Mouse (Mus musculus): ENCODE data around the gene Cdsn. TPM values are rescaled to one million over a fixed set of nuclear protein-coding genes. Genes with fewer than 3 reads are reported as not detected.

The Cdsn gene
- total and polyA plus RNA-seq, 2 experiments from 2014 or later: 0.29 TPM; not detected in 1

DNA sequence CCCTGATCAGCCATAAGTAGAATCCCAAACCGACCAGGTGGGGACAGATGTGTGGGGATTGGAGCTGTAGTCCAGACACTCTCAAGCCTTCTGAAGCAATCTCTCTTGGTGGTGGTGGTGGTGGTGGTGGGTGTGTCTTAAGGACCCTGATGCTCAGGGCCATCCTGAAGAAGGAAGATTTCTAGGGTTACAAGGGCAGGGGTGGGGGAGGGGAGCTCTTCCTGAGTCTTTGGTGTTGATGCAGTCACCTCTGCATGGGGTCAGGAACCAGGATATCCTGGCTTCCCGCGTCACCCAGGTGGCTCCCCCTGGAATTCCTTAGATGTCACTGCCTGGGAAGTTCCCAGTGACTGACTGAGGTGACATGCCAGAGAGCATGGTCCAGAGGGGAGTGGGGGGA lies 19.6 kb upstream of the Cdsn start:
- no peak for DNase-seq (ENCODE audit: low spot score)
- peaks cover 5% of the 10 kb centered on the region for H3K4me1 ChIP-seq (ENCODE audit: insufficient read depth, low read length)
- no peaks in the 10 kb centered on the region for H3K9me3 ChIP-seq (ENCODE audit: low read length)
- H3K36me3 ChIP-seq (ENCODE audit: insufficient read depth, low read length): no peaks in the 10 kb centered on the region
- no peak for TF ChIP-seq CTCF (IDR thresholded peaks at IDR 0.05; ENCODE audit: low read depth)
- H3K4me2 ChIP-seq (ENCODE audit: low read depth, low read length): no peak overlapping the region
- ATAC-seq: no peak
- no peak overlapping the region for H3K4me3 ChIP-seq (ENCODE audit: low read length)
- no peak overlapping the region for H3K9ac ChIP-seq (replicated peaks; ENCODE audit: low read length)
- no peak overlapping the region for H3K27ac ChIP-seq
- WGBS: 11% methylated on average over 3 of the region's 3 CpGs
- no peaks in the 10 kb centered on the region for H3K27me3 ChIP-seq (ENCODE audit: insufficient read depth, low read length)

DNA sequence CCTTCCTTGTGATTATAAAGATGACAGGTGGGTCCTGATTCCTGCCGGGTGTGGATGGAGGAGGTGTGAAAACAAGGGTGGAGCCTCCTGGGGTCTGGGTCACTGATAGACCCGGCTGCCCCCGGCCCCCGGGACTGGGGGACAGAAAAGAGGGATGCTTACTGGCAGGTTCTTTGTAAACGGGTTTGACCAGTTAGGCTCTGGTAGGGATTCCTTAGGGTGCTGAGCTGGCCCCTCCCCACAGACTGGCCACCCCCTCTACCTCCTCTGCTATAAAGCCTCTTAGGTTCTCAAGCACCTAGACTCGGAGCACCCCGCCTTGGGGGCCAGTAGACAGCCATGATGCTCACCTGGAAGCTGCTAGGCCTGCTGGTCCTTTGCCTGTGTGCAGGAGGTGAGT lies 19.0 kb upstream of the Cdsn start, which contains the start of gene Psors1c2:
TSS of gene Psors1c2 (plus strand) at position 301 of the 400 bp plus-strand sequence.
- Histone ChIP-seq H3K27ac (no peak within 1 kb of the TSS), H3K36me3 (ENCODE audit: insufficient read depth, low read length) (no peaks in the 10 kb centered on the region), H3K4me2 (ENCODE audit: low read depth, low read length) (no peak within 1 kb of the TSS), H3K4me3 (ENCODE audit: low read length) (no peak within 1 kb of the TSS), H3K9ac (replicated peaks; ENCODE audit: low read length) (no peak within 1 kb of the TSS), H3K9me3 (ENCODE audit: low read length) (no peaks in the 10 kb centered on the region), H3K27me3 (ENCODE audit: insufficient read depth, low read length) (no peaks in the 10 kb centered on the region), H3K4me1 (ENCODE audit: insufficient read depth, low read length) (peaks cover 5% of the 10 kb centered on the region)
- no peak for ATAC-seq
- no peak for TF ChIP-seq CTCF (IDR thresholded peaks at IDR 0.05; ENCODE audit: low read depth)
- DNase-seq (ENCODE audit: low spot score): no peak
- WGBS: 47% methylated on average over 7 of the region's 7 CpGs

DNA sequence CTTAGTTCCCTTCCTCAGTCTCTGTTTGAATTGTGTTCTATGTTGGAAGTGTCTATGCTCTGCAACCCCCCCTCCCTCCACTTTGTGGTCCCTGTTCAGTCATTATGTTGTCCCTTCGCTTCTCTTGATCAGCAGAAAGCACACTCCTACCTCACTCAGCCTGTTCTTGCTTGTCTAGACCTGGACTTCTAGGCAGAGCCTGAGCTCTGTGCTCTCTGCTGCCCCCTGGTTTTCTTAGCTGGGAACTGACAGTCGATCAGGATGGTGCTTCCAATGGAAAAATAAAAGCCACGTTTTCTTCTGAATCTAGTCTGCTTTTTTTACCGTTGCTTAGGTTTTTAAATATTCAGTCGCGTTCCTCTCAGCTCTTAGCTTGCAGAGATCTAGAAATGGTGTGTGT lies 17.6 kb upstream of the Cdsn start:
- H3K27ac ChIP-seq: no peak overlapping the region
- H3K27me3 ChIP-seq (ENCODE audit: insufficient read depth, low read length): no peaks in the 10 kb centered on the region
- 14% methylated on average over 6 of the region's 6 CpGs for WGBS
- H3K9me3 ChIP-seq (ENCODE audit: low read length): no peaks in the 10 kb centered on the region
- peaks cover 5% of the 10 kb centered on the region for H3K4me1 ChIP-seq (ENCODE audit: insufficient read depth, low read length)
- H3K36me3 ChIP-seq (ENCODE audit: insufficient read depth, low read length): no peaks in the 10 kb centered on the region
- no peak overlapping the region for H3K4me2 ChIP-seq (ENCODE audit: low read depth, low read length)
- H3K4me3 ChIP-seq (ENCODE audit: low read length): no peak overlapping the region
- TF ChIP-seq CTCF (IDR thresholded peaks at IDR 0.05; ENCODE audit: low read depth): peak; percentile 98
- ATAC-seq (peak; percentile 83), DNase-seq (ENCODE audit: low spot score) (peak; percentile 91)
- H3K9ac ChIP-seq (replicated peaks; ENCODE audit: low read length): no peak overlapping the region

DNA sequence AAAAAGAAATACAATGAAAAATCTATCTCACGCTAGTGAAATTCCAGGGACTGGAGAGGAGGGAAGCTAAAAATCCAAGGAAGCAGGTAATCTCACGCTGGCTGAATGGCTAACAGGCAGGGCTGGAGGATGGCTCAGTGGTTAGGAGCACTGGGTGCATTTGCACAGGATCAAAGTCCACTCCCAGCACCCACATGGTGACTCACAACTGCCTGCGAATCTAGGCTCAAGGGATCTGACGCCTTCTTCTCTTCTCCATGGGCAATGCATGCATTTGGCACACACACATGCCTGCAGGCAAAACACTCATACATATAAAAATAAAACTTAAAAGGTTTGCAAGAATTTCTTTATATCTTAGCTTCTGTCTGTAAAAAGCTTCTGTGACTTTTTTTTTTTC lies 14.5 kb upstream of the Cdsn start:
- ATAC-seq: no peak
- Histone ChIP-seq H3K9me3 (ENCODE audit: low read length) (no peaks in the 10 kb centered on the region), H3K4me1 (ENCODE audit: insufficient read depth, low read length) (no peaks in the 10 kb centered on the region), H3K27me3 (ENCODE audit: insufficient read depth, low read length) (no peaks in the 10 kb centered on the region), H3K9ac (replicated peaks; ENCODE audit: low read length) (no peak overlapping the region), H3K27ac (no peak overlapping the region), H3K4me3 (ENCODE audit: low read length) (no peak overlapping the region), H3K36me3 (ENCODE audit: insufficient read depth, low read length) (no peaks in the 10 kb centered on the region), H3K4me2 (ENCODE audit: low read depth, low read length) (no peak overlapping the region)
- 85% methylated on average over 4 of the region's 4 CpGs for WGBS
- no peak for DNase-seq (ENCODE audit: low spot score)
- TF ChIP-seq CTCF (IDR thresholded peaks at IDR 0.05; ENCODE audit: low read depth): no peak

DNA sequence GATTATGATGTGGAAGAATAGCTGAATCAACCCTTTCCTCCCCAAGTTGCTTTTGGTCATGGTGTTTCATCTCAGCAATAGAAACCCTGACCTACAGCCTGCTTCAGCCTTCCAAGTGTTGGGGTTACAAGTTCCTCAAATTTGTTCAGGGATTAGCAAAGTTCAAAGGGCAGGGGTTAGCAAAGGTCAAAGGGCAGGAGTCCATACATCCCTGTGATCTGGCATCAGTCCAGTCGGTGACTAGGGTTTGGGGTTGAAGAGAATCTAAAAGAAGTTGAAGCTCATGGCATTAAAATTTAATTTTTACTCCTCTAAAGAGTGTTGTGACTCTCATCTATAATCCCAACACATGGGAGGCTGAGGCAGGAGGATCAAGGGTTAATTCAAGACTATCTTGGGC lies 13.5 kb upstream of the Cdsn start:
- Histone ChIP-seq H3K4me1 (ENCODE audit: insufficient read depth, low read length) (peaks cover 5% of the 10 kb centered on the region; the same call in 1 of the 2 replicates), H3K9ac (replicated peaks; ENCODE audit: low read length) (no peak overlapping the region), H3K4me3 (ENCODE audit: low read length) (no peak overlapping the region), H3K4me2 (ENCODE audit: low read depth, low read length) (no peak overlapping the region), H3K36me3 (ENCODE audit: insufficient read depth, low read length) (no peaks in the 10 kb centered on the region), H3K9me3 (ENCODE audit: low read length) (no peaks in the 10 kb centered on the region), H3K27me3 (ENCODE audit: insufficient read depth, low read length) (no peaks in the 10 kb centered on the region), H3K27ac (no peak overlapping the region)
- no peak for ATAC-seq
- no peak for DNase-seq (ENCODE audit: low spot score)
- whole genome bisulfite sequencing: 86% methylated on average over 1 of the region's 1 CpGs
- TF ChIP-seq CTCF (IDR thresholded peaks at IDR 0.05; ENCODE audit: low read depth): no peak

DNA sequence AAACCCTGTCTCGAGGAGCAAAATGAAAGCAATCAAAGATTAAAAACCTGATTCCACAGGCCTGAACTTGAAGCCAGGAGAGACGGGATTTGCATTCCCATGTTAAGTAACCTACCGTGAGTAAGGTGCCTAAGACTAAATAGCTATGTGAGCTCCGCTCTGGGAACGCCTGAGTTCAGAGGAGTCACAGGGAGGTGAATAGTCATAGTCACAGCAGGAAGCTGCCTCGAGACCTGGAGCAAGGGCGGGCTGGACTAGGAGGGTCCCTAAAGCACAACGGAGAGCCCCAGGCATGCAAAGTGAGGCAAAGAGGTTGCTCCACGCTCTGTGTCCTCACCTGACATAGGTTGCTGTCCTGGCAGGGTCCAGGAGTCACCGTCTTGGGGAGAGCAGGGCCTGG lies 12.4 kb upstream of the Cdsn start:
- no peak overlapping the region for H3K4me3 ChIP-seq (ENCODE audit: low read length)
- 59% methylated on average over 10 of the region's 10 CpGs for WGBS
- DNase-seq (ENCODE audit: low spot score): no peak
- no peaks in the 10 kb centered on the region for H3K27me3 ChIP-seq (ENCODE audit: insufficient read depth, low read length)
- no peak overlapping the region for H3K4me2 ChIP-seq (ENCODE audit: low read depth, low read length)
- no peak overlapping the region for H3K27ac ChIP-seq
- no peak overlapping the region for H3K9ac ChIP-seq (replicated peaks; ENCODE audit: low read length)
- no peak for ATAC-seq
- peaks cover 6% of the 10 kb centered on the region; the same call in 1 of the 2 replicates for H3K4me1 ChIP-seq (ENCODE audit: insufficient read depth, low read length)
- no peaks in the 10 kb centered on the region for H3K9me3 ChIP-seq (ENCODE audit: low read length)
- no peak for TF ChIP-seq CTCF (IDR thresholded peaks at IDR 0.05; ENCODE audit: low read depth)
- no peaks in the 10 kb centered on the region for H3K36me3 ChIP-seq (ENCODE audit: insufficient read depth, low read length)

DNA sequence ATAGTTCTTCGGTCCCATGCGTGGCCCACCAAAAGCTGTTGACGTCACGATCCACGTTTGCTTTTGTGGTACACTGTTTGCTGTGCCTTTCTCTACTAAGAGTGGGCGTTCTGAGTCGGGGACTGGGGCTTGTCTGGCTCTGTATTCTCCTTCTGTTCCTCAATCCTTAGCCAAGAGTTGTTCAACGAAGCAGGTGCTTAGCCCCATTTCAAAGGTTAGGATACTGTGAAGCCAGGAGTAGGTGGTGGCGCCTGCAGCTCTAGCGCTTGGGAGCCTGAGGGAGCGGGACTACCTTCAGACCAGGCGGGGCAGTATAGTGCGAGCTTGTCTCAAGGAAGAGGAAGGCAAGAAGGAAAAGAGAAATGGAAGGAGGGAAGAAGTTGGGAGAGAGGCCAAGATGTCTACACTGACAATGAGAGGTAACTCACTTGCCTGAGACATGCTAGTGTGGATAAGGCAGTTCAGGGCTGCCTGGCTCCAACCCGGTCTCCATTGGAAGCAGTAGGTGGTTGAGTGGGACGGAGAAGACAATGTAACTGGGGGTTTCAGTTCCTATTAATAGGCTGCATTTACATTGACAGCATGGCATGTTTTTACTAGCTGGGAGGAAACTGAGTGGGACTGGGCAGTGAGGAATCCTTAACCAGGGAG lies 9.0 kb upstream of the Cdsn start:
- Histone ChIP-seq H3K4me2 (ENCODE audit: low read depth, low read length) (peak overlapping the region; percentile 10; the same call in 1 of the 2 replicates), H3K9ac (replicated peaks; ENCODE audit: low read length) (no peak overlapping the region), H3K4me3 (ENCODE audit: low read length) (no peak overlapping the region), H3K4me1 (ENCODE audit: insufficient read depth, low read length) (peaks cover 13% of the 10 kb centered on the region; the same call in 1 of the 2 replicates), H3K27ac (no peak overlapping the region), H3K27me3 (ENCODE audit: insufficient read depth, low read length) (no peaks in the 10 kb centered on the region), H3K9me3 (ENCODE audit: low read length) (no peaks in the 10 kb centered on the region), H3K36me3 (ENCODE audit: insufficient read depth, low read length) (no peaks in the 10 kb centered on the region)
- WGBS: 66% methylated on average over 15 of the region's 15 CpGs
- DNase-seq (ENCODE audit: low spot score) (peak; percentile 15), ATAC-seq (peak; percentile 30; the same call in 1 of the 2 replicates)
- no peak for TF ChIP-seq CTCF (IDR thresholded peaks at IDR 0.05; ENCODE audit: low read depth)
